Mouse (Mus musculus): ENCODE data around the gene Gnat2.

Gene Gnat2

GRCm38 (mm10) chr3:108092536-108093115 is at the start of gene Gnat2:
Gene Gnat2 (plus strand): TSS chr3:108092789.
- DNase-seq: no peak

GRCm38 (mm10) chr3:108044394-108045140 is 48.0 kb upstream of the Gnat2 start, which contains the start of gene Gstm4:
Gene Gstm4 (minus strand): TSS chr3:108044894.
- DNase-seq: peak; percentile 81 to 82

GRCm38 (mm10) chr3:108046944-108047655 is 45.5 kb upstream of the Gnat2 start:
- no peak for DNase-seq

GRCm38 (mm10) chr3:108048306-108048705 is 44.3 kb upstream of the Gnat2 start:
- DNase-seq: no peak

GRCm38 (mm10) chr3:108050493-108050892 is 42.1 kb upstream of the Gnat2 start:
- DNase-seq: no peak

- DNase-seq: peak; percentile 63
Measured at GRCm38 (mm10) chr3:108061420-108061819, 31.2 kb upstream of the Gnat2 start.

GRCm38 (mm10) chr3:108062648-108063047 is 29.9 kb upstream of the Gnat2 start:
- DNase-seq: no peak

GRCm38 (mm10) chr3:108064672-108065071 is 27.9 kb upstream of the Gnat2 start:
- no peak for DNase-seq

GRCm38 (mm10) chr3:108065551-108065950 is 27.0 kb upstream of the Gnat2 start:
- no peak for DNase-seq

GRCm38 (mm10) chr3:108067370-108067934 is 25.1 kb upstream of the Gnat2 start:
- no peak for DNase-seq

- no peak for DNase-seq
Measured at GRCm38 (mm10) chr3:108068826-108069225, 23.8 kb upstream of the Gnat2 start.

- DNase-seq: no peak
Measured at GRCm38 (mm10) chr3:108069231-108069870, 23.2 kb upstream of the Gnat2 start.

- DNase-seq: peak; percentile 87
Measured at GRCm38 (mm10) chr3:108070295-108071293, 22.0 kb upstream of the Gnat2 start.

- DNase-seq: no peak
Measured at GRCm38 (mm10) chr3:108072983-108073569, 19.5 kb upstream of the Gnat2 start.

GRCm38 (mm10) chr3:108076836-108077235 is 15.8 kb upstream of the Gnat2 start:
- no peak for DNase-seq

GRCm38 (mm10) chr3:108081681-108082080 is 10.9 kb upstream of the Gnat2 start:
- DNase-seq: no peak

GRCm38 (mm10) chr3:108082251-108082875 is 10.2 kb upstream of the Gnat2 start:
- DNase-seq: no peak

- no peak for DNase-seq
Measured at GRCm38 (mm10) chr3:108083161-108083560, 9.4 kb upstream of the Gnat2 start.

GRCm38 (mm10) chr3:108083904-108084407 is 8.6 kb upstream of the Gnat2 start:
- DNase-seq: no peak

GRCm38 (mm10) chr3:108084767-108085270 is 7.8 kb upstream of the Gnat2 start:
- no peak for DNase-seq
